Mouse (Mus musculus): ENCODE measurements around the gene Zcchc13.

DNA sequence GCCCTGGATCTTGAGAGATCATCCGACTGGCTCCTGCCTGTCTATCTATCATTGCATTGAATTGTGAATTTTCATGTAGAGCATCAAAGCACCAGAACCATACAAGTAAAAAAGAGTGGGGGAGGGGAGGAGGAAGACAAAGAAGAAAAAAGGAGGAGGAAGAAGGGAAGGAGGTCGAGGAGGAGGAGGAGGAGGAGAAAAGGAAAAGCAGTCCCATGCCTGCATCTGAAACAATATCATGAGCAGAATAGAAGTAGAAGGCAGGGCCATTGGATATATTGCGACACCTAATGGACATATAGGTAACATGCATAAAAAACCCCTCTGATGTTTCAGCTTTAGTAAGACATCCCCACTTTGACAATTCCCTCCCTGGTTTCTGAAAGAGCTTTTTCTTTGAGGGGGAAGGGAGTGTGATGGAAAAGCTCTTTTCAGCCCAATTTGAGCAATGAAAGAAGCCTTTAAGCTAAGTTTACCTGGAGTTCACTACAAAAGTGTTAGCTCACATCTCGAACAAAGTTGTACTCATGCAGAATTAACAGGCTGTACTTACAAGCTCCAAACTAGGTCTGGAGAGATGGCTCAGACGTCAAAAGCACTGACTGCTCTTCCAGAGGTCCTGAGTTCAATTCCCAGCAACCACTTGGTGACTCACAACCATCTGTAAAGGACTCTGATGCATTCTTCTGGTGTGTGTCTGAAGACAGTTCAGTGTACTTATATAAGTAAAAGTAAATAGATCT, 5.8 kb upstream of the Zcchc13 start:
- no peak for TF ChIP-seq GATA1 (IDR thresholded peaks at IDR 0.05; ENCODE audit: borderline replicate concordance, low read length)
- TF ChIP-seq FLI1 (IDR thresholded peaks at IDR 0.05; ENCODE audit: low read length): no peak
